Mouse (Mus musculus): Measurements from ENCODE around the gene Flvcr2. TPM values are rescaled to one million over a fixed set of nuclear protein-coding genes. Genes with fewer than 3 reads are reported as not detected.

The Flvcr2 gene
- total and polyA plus RNA-seq, 3 experiments, result 0.04 to 0.17 TPM; not detected in 1

- no peaks in the 10 kb centered on the region for H3K4me1 ChIP-seq (ENCODE audit: control insufficient read depth in 1 of 2, insufficient read depth in 2 of 2)
- DNase-seq (ENCODE audit: extremely low read depth), result no peak
- no peaks in the 10 kb centered on the region for H3K79me2 ChIP-seq (replicated peaks; ENCODE audit: control insufficient read depth, extremely low read depth, insufficient read depth, poor library complexity, severe bottlenecking)
- no peaks in the 10 kb centered on the region for H3K9me3 ChIP-seq (replicated peaks; ENCODE audit: low read length)
- no peak overlapping the region for H3K4me2 ChIP-seq (ENCODE audit: insufficient read depth, low read depth, poor library complexity, severe bottlenecking)
- H3K4me3 ChIP-seq (replicated peaks in 1 of 3; ENCODE audit: low read depth in 2 of 3, low read length in 2 of 3, poor library complexity in 1 of 3), result no peak overlapping the region
- H3K27ac ChIP-seq (ENCODE audit: insufficient read depth, low read depth), result no peak overlapping the region
- dilution Hi-C loops (cut with MboI; ENCODE audit: extremely low pct_ligation_motif_present, extremely low pct_unique_long_range_greater_than_20kb, low sequenced_read_pairs), result no loop called here
- H3K27me3 ChIP-seq (replicated peaks), result no peaks in the 10 kb centered on the region
- H3K36me3 ChIP-seq (replicated peaks in 1 of 2; ENCODE audit: control insufficient read depth in 1 of 2, insufficient read depth in 1 of 2, low read length in 1 of 2), result peaks cover 8 to 45% of the 10 kb centered on the region in 2 experiments
- TF ChIP-seq NRF1 (IDR thresholded peaks at IDR 0.05; ENCODE audit: low read depth, low read length), result no peak
- no peak for TF ChIP-seq CHD2 (IDR thresholded peaks at IDR 0.05; ENCODE audit: low read length)
- in situ Hi-C loops (cut with MboI; ENCODE audit: low pct_ligation_motif_present, low pct_unique_long_range_greater_than_20kb, low sequenced_read_pairs), result loop anchor here (5.0 kb wide), 1 partner anchor 223 kb away; the partner anchor contains the start of gene Tgfb3
- no peak overlapping the region for H3K9ac ChIP-seq (ENCODE audit: insufficient read depth, low read depth)
Observed at GRCm38 (mm10) chr12:85854271-85854670, 107.9 kb downstream of the Flvcr2 start.

- Histone ChIP-seq H3K27me3 (replicated peaks) (no peaks in the 10 kb centered on the region), H3K4me2 (ENCODE audit: insufficient read depth, low read depth, poor library complexity, severe bottlenecking) (no peak overlapping the region), H3K9me3 (replicated peaks; ENCODE audit: low read length) (no peaks in the 10 kb centered on the region), H3K79me2 (replicated peaks; ENCODE audit: control insufficient read depth, extremely low read depth, insufficient read depth, poor library complexity, severe bottlenecking) (no peaks in the 10 kb centered on the region), H3K4me1 (ENCODE audit: control insufficient read depth in 1 of 2, insufficient read depth in 2 of 2) (no peaks in the 10 kb centered on the region), H3K9ac (ENCODE audit: insufficient read depth, low read depth) (no peak overlapping the region), H3K4me3 (replicated peaks in 1 of 3; ENCODE audit: low read depth in 2 of 3, low read length in 2 of 3, poor library complexity in 1 of 3) (no peak overlapping the region), H3K27ac (ENCODE audit: insufficient read depth, low read depth) (no peak overlapping the region), H3K36me3 (replicated peaks in 1 of 2; ENCODE audit: control insufficient read depth in 1 of 2, insufficient read depth in 1 of 2, low read length in 1 of 2) (peaks cover 2 to 38% of the 10 kb centered on the region in 2 experiments)
- in situ Hi-C loops (cut with MboI; ENCODE audit: low pct_ligation_motif_present, low pct_unique_long_range_greater_than_20kb, low sequenced_read_pairs) (no loop called here), dilution Hi-C loops (cut with MboI; ENCODE audit: extremely low pct_ligation_motif_present, extremely low pct_unique_long_range_greater_than_20kb, low sequenced_read_pairs) (no loop called here)
- DNase-seq (ENCODE audit: extremely low read depth), result no peak
- TF ChIP-seq GABPA (IDR thresholded peaks at IDR 0.05; ENCODE audit: insufficient replicate concordance, low read depth, low read length) (no peak), ZNF384 (IDR thresholded peaks at IDR 0.05; ENCODE audit: low read depth, low read length) (no peak), TCF12 (IDR thresholded peaks at IDR 0.05; ENCODE audit: low read depth, low read length) (no peak), IRF4 (IDR thresholded peaks at IDR 0.05; ENCODE audit: low read depth, low read length) (no peak), ZKSCAN1 (IDR thresholded peaks at IDR 0.05; ENCODE audit: borderline replicate concordance, low read depth, low read length) (no peak), CHD1 (IDR thresholded peaks at IDR 0.05; ENCODE audit: low read depth, low read length) (no peak), JUN (IDR thresholded peaks at IDR 0.05; ENCODE audit: insufficient read depth, low read depth, low read length) (no peak), PAX5 (IDR thresholded peaks at IDR 0.05; ENCODE audit: low read length) (no peak), ELF1 (IDR thresholded peaks at IDR 0.05; ENCODE audit: low read depth, low read length) (no peak), E2F4 (IDR thresholded peaks at IDR 0.05; ENCODE audit: insufficient replicate concordance, low read depth, low read length) (no peak), CHD2 (IDR thresholded peaks at IDR 0.05; ENCODE audit: low read length) (no peak), CTCF (conservative IDR thresholded peaks at IDR 0.05 in 1 of 2, IDR thresholded peaks at IDR 0.05 in 1 of 2; ENCODE audit: low read depth in 2 of 2, low read length in 2 of 2) (no peak), MAX (IDR thresholded peaks at IDR 0.05; ENCODE audit: low read length) (no peak)
Observed at GRCm38 (mm10) chr12:85857300-85857699, 111.0 kb downstream of the Flvcr2 start.

GRCm38 (mm10) chr12:85859111-85859510, 112.8 kb downstream of the Flvcr2 start:
- in situ Hi-C loops (cut with MboI; ENCODE audit: low pct_ligation_motif_present, low pct_unique_long_range_greater_than_20kb, low sequenced_read_pairs), result no loop called here
- H3K9ac ChIP-seq (ENCODE audit: insufficient read depth, low read depth), result no peak overlapping the region
- H3K9me3 ChIP-seq (replicated peaks; ENCODE audit: low read length), result no peaks in the 10 kb centered on the region
- H3K79me2 ChIP-seq (replicated peaks; ENCODE audit: control insufficient read depth, extremely low read depth, insufficient read depth, poor library complexity, severe bottlenecking), result no peaks in the 10 kb centered on the region
- H3K36me3 ChIP-seq (replicated peaks in 1 of 2; ENCODE audit: control insufficient read depth in 1 of 2, insufficient read depth in 1 of 2, low read length in 1 of 2), result peaks cover 3 to 44% of the 10 kb centered on the region in 2 experiments
- no peaks in the 10 kb centered on the region for H3K27me3 ChIP-seq (replicated peaks)
- H3K4me2 ChIP-seq (ENCODE audit: insufficient read depth, low read depth, poor library complexity, severe bottlenecking), result no peak overlapping the region
- H3K27ac ChIP-seq (ENCODE audit: insufficient read depth, low read depth), result no peak overlapping the region
- DNase-seq (ENCODE audit: extremely low read depth), result no peak
- no peak for TF ChIP-seq GABPA (IDR thresholded peaks at IDR 0.05; ENCODE audit: insufficient replicate concordance, low read depth, low read length)
- TF ChIP-seq MEF2A (IDR thresholded peaks at IDR 0.05; ENCODE audit: borderline replicate concordance, low read depth, low read length), result no peak
- no peak for TF ChIP-seq ZMIZ1 (IDR thresholded peaks at IDR 0.05; ENCODE audit: low read depth, low read length)
- no peak for TF ChIP-seq JUN (IDR thresholded peaks at IDR 0.05; ENCODE audit: insufficient read depth, low read depth, low read length)
- TF ChIP-seq KAT2A (IDR thresholded peaks at IDR 0.05; ENCODE audit: insufficient replicate concordance, low read length), result no peak
- no peak for TF ChIP-seq ZKSCAN1 (IDR thresholded peaks at IDR 0.05; ENCODE audit: borderline replicate concordance, low read depth, low read length)
- TF ChIP-seq RAD21 (IDR thresholded peaks at IDR 0.05; ENCODE audit: low read depth, low read length), result no peak
- no peak for TF ChIP-seq TCF12 (IDR thresholded peaks at IDR 0.05; ENCODE audit: low read depth, low read length)
- TF ChIP-seq CHD2 (IDR thresholded peaks at IDR 0.05; ENCODE audit: low read length), result no peak
- TF ChIP-seq MXI1 (IDR thresholded peaks at IDR 0.05; ENCODE audit: low read depth, low read length), result no peak
- no peak for TF ChIP-seq SIN3A (IDR thresholded peaks at IDR 0.05; ENCODE audit: low read length)
- TF ChIP-seq MAZ (IDR thresholded peaks at IDR 0.05; ENCODE audit: low read depth, low read length), result no peak
- TF ChIP-seq CTCF (conservative IDR thresholded peaks at IDR 0.05 in 1 of 2, IDR thresholded peaks at IDR 0.05 in 1 of 2; ENCODE audit: low read depth in 2 of 2, low read length in 2 of 2), result no peak
- TF ChIP-seq EP300 (IDR thresholded peaks at IDR 0.05; ENCODE audit: low read length), result no peak
- TF ChIP-seq ETS1 (conservative IDR thresholded peaks at IDR 0.05; ENCODE audit: low read depth, low read length), result no peak
- no peak for TF ChIP-seq MYC (IDR thresholded peaks at IDR 0.05; ENCODE audit: low read depth, low read length)
- no peak overlapping the region for H3K4me3 ChIP-seq (replicated peaks in 1 of 3; ENCODE audit: low read depth in 2 of 3, low read length in 2 of 3, poor library complexity in 1 of 3)
- dilution Hi-C loops (cut with MboI; ENCODE audit: extremely low pct_ligation_motif_present, extremely low pct_unique_long_range_greater_than_20kb, low sequenced_read_pairs), result no loop called here
- no peaks in the 10 kb centered on the region for H3K4me1 ChIP-seq (ENCODE audit: control insufficient read depth in 1 of 2, insufficient read depth in 2 of 2)
